Mouse (Mus musculus): ENCODE data around the gene Glipr2. TPM values are rescaled to one million over a fixed set of nuclear protein-coding genes. Genes with fewer than 3 reads are reported as not detected.

Gene Glipr2
- total and polyA plus RNA-seq, 3 experiments: 60.3 to 146 (median 62.8) TPM

GRCm38 (mm10) chr4:43942421-43942820, 14.8 kb upstream of the Glipr2 start:
- in situ Hi-C loops (cut with MboI; ENCODE audit: low pct_ligation_motif_present, low pct_unique_long_range_greater_than_20kb, low sequenced_read_pairs): no loop called here
- Histone ChIP-seq H3K4me2 (ENCODE audit: insufficient read depth, low read depth, poor library complexity, severe bottlenecking) (no peak overlapping the region), H3K79me2 (replicated peaks; ENCODE audit: control insufficient read depth, extremely low read depth, insufficient read depth, poor library complexity, severe bottlenecking) (no peaks in the 10 kb centered on the region), H3K36me3 (replicated peaks in 1 of 2; ENCODE audit: control insufficient read depth in 1 of 2, insufficient read depth in 1 of 2, low read length in 1 of 2) (peaks cover 0 to 29% of the 10 kb centered on the region in 2 experiments), H3K4me1 (ENCODE audit: control insufficient read depth in 1 of 2, insufficient read depth in 2 of 2) (peaks cover 0 to 5% of the 10 kb centered on the region in 2 experiments; a peak in 2 of 4 replicates), H3K4me3 (replicated peaks in 1 of 3; ENCODE audit: low read depth in 2 of 3, low read length in 2 of 3, poor library complexity in 1 of 3) (no peak overlapping the region), H3K9ac (ENCODE audit: insufficient read depth, low read depth) (no peak overlapping the region), H3K27me3 (replicated peaks) (no peaks in the 10 kb centered on the region), H3K27ac (ENCODE audit: insufficient read depth, low read depth) (no peak overlapping the region), H3K9me3 (replicated peaks; ENCODE audit: low read length) (no peaks in the 10 kb centered on the region)
- dilution Hi-C loops (cut with MboI; ENCODE audit: extremely low pct_ligation_motif_present, extremely low pct_unique_long_range_greater_than_20kb, low sequenced_read_pairs): no loop called here
- DNase-seq (ENCODE audit: extremely low read depth): no peak
- TF ChIP-seq NELFE (IDR thresholded peaks at IDR 0.05; ENCODE audit: low read depth, low read length) (no peak), CHD1 (IDR thresholded peaks at IDR 0.05; ENCODE audit: low read depth, low read length) (no peak), RAD21 (IDR thresholded peaks at IDR 0.05; ENCODE audit: low read depth, low read length) (no peak), JUND (conservative IDR thresholded peaks at IDR 0.05; ENCODE audit: low read depth, low read length) (no peak), MYC (IDR thresholded peaks at IDR 0.05; ENCODE audit: low read depth, low read length) (no peak), JUN (IDR thresholded peaks at IDR 0.05; ENCODE audit: insufficient read depth, low read depth, low read length) (no peak), TBP (conservative IDR thresholded peaks at IDR 0.05; ENCODE audit: low read depth, low read length) (no peak), ZC3H11A (IDR thresholded peaks at IDR 0.05; ENCODE audit: low read depth, low read length) (no peak), BHLHE40 (IDR thresholded peaks at IDR 0.05; ENCODE audit: low read depth, low read length) (no peak), RCOR1 (conservative IDR thresholded peaks at IDR 0.05; ENCODE audit: low read depth, low read length) (no peak), CTCF (conservative IDR thresholded peaks at IDR 0.05 in 1 of 2, IDR thresholded peaks at IDR 0.05 in 1 of 2; ENCODE audit: low read depth in 2 of 2, low read length in 2 of 2) (no peak), ELF1 (IDR thresholded peaks at IDR 0.05; ENCODE audit: low read depth, low read length) (no peak), HCFC1 (IDR thresholded peaks at IDR 0.05; ENCODE audit: low read depth, low read length) (no peak), CHD2 (IDR thresholded peaks at IDR 0.05; ENCODE audit: low read length) (no peak), NRF1 (IDR thresholded peaks at IDR 0.05; ENCODE audit: low read depth, low read length) (no peak), PAX5 (IDR thresholded peaks at IDR 0.05; ENCODE audit: low read length) (no peak), E2F4 (IDR thresholded peaks at IDR 0.05; ENCODE audit: insufficient replicate concordance, low read depth, low read length) (no peak), EP300 (IDR thresholded peaks at IDR 0.05; ENCODE audit: low read length) (no peak)

DNA sequence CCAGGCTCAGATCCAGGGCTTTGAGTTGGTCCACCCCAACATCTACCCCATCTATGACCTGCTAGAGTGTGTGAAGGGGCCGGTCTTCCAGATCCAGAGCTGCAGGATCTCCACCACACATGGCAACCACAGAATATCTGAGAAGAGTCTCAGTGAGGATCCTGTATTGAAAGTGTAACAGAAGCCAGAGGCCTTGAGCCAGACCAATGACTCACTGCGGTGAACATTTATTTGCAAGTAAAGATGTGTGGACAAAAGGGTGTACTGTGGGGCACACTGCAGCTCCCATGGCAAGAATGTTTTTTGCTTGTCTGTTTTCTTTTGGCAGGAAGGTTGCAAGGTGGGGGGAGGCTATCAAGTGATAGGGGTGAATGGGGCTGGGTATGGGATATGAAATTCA, 9.6 kb upstream of the Glipr2 start:
- Histone ChIP-seq H3K4me3 (replicated peaks in 1 of 3; ENCODE audit: low read depth in 2 of 3, low read length in 2 of 3, poor library complexity in 1 of 3) (no peak overlapping the region), H3K36me3 (replicated peaks in 1 of 2; ENCODE audit: control insufficient read depth in 1 of 2, insufficient read depth in 1 of 2, low read length in 1 of 2) (peaks cover 0 to 9% of the 10 kb centered on the region in 2 experiments), H3K9me3 (replicated peaks; ENCODE audit: low read length) (no peaks in the 10 kb centered on the region), H3K27me3 (replicated peaks) (no peaks in the 10 kb centered on the region), H3K4me1 (ENCODE audit: control insufficient read depth in 1 of 2, insufficient read depth in 2 of 2) (peaks cover 0 to 3% of the 10 kb centered on the region in 2 experiments; a peak in 1 of 4 replicates), H3K79me2 (replicated peaks; ENCODE audit: control insufficient read depth, extremely low read depth, insufficient read depth, poor library complexity, severe bottlenecking) (no peaks in the 10 kb centered on the region), H3K4me2 (ENCODE audit: insufficient read depth, low read depth, poor library complexity, severe bottlenecking) (no peak overlapping the region), H3K27ac (ENCODE audit: insufficient read depth, low read depth) (no peak overlapping the region), H3K9ac (ENCODE audit: insufficient read depth, low read depth) (no peak overlapping the region)
- dilution Hi-C loops (cut with MboI; ENCODE audit: extremely low pct_ligation_motif_present, extremely low pct_unique_long_range_greater_than_20kb, low sequenced_read_pairs) (no loop called here), in situ Hi-C loops (cut with MboI; ENCODE audit: low pct_ligation_motif_present, low pct_unique_long_range_greater_than_20kb, low sequenced_read_pairs) (no loop called here)
- TF ChIP-seq BHLHE40 (IDR thresholded peaks at IDR 0.05; ENCODE audit: low read depth, low read length) (no peak), SMC3 (IDR thresholded peaks at IDR 0.05; ENCODE audit: low read depth, low read length) (no peak), ZNF384 (IDR thresholded peaks at IDR 0.05; ENCODE audit: low read depth, low read length) (no peak), EP300 (IDR thresholded peaks at IDR 0.05; ENCODE audit: low read length) (no peak), PAX5 (IDR thresholded peaks at IDR 0.05; ENCODE audit: low read length) (no peak), MEF2A (IDR thresholded peaks at IDR 0.05; ENCODE audit: borderline replicate concordance, low read depth, low read length) (no peak), JUN (IDR thresholded peaks at IDR 0.05; ENCODE audit: insufficient read depth, low read depth, low read length) (no peak), MYC (IDR thresholded peaks at IDR 0.05; ENCODE audit: low read depth, low read length) (no peak), JUND (conservative IDR thresholded peaks at IDR 0.05; ENCODE audit: low read depth, low read length) (no peak), ZMIZ1 (IDR thresholded peaks at IDR 0.05; ENCODE audit: low read depth, low read length) (no peak), ZKSCAN1 (IDR thresholded peaks at IDR 0.05; ENCODE audit: borderline replicate concordance, low read depth, low read length) (no peak), CHD1 (IDR thresholded peaks at IDR 0.05; ENCODE audit: low read depth, low read length) (no peak), HCFC1 (IDR thresholded peaks at IDR 0.05; ENCODE audit: low read depth, low read length) (no peak)
- no peak for DNase-seq (ENCODE audit: extremely low read depth)

Measured in CH12.LX (cell line).